Mouse (Mus musculus) myocyte (in vitro differentiated cells): Measurements from ENCODE around the gene Pdk2.

Experiments used
- MAX ChIP-seq: IDR thresholded peaks from one replicate; pipeline ENCODE4 v1.6.1; 2011; ENCODE audit warnings: low read depth, mild to moderate bottlenecking, control low read depth
- MYOG ChIP-seq, 3 experiments: IDR thresholded peaks; one replicate each; pipeline ENCODE4 v1.6.1; 2011; ENCODE audit warnings: control low read depth in 2 of 3, low read depth in 2 of 3, mild to moderate bottlenecking in 2 of 3; ENCODE audit not compliant: insufficient read length in 2 of 3, control insufficient read depth in 1 of 3, insufficient read depth in 1 of 3
- POLR2A ChIP-seq: IDR thresholded peaks from one replicate; pipeline ENCODE4 v1.6.1; 2011; ENCODE audit warnings: low read depth, mild to moderate bottlenecking, control low read depth, moderate library complexity; ENCODE audit not compliant: insufficient read length
- TCF12 ChIP-seq: IDR thresholded peaks from one replicate; pipeline ENCODE4 v1.6.1; 2011; ENCODE audit warnings: mild to moderate bottlenecking, control low read depth; ENCODE audit not compliant: poor library complexity, insufficient read depth, severe bottlenecking
- TCF3 ChIP-seq: IDR thresholded peaks from one replicate; pipeline ENCODE4 v1.6.1; 2011; ENCODE audit warnings: low read depth, control low read depth; ENCODE audit not compliant: insufficient read length

DNA sequence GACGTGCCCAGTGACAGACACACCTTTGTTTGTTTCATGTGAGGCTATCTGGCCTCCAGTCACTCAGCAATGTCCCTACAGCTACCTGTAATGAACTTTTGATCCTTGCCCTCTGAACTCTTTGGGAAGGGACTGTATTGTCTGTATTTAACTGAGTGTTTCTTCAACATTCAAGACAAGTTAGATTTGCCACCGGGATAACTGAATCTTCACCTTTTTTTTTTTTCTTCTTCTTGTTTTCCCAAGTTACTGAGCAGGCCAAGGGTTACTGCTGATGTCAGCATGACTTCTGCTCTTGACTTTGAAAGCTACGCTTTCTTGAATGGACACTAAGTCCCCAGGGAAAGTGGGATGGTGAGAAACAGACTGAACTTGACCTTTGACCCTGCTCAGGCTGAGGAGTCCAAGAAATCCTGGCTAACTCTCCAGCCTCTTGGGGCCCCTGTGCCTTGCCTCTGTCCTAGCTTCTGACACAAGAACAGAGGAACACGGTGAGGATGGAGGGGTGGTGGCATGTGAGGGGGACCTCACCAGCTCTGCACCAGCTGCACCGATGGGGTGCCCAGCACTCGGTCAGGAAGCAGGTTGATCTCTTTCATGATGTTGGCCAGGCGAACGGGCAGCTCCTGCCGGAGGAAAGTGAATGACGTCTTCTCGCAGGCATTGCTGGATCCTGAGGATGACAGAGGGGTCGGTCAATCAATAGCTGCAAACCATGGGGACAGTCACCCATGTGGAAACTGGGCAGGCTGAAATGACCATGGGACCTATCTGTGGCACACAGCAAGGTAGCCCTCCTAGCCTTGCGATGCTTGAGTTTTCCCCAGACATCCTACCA is 2.1 kb downstream of the Pdk2 start:
- no peak for TF ChIP-seq POLR2A
- TF ChIP-seq MAX, result no peak
- no peak for TF ChIP-seq TCF12
- no peak for TF ChIP-seq TCF3
- no peak for TF ChIP-seq MYOG (IDR thresholded peaks at IDR 0.05; ENCODE audit: control insufficient read depth in 1 of 3, insufficient read depth in 1 of 3, insufficient read length in 2 of 3, low read depth in 2 of 3)
